Mouse (Mus musculus) effector memory CD4-positive, alpha-beta T cell, adult 5 months (primary cell): ENCODE measurements around the gene Actr1b. TPM values are rescaled to one million over a fixed set of nuclear protein-coding genes. Genes with fewer than 3 reads are reported as not detected.

Source experiments
- polyA plus RNA-seq: library from polyadenylated mRNA; unstranded; fragments of 100-300 nt; shearing (Covaris generic); gene quantifications from one replicate; pipeline ENCODE4 v1.2.1, GENCODE M21; 2017

The Actr1b gene
- polyA plus RNA-seq: 54.3 TPM

DNA sequence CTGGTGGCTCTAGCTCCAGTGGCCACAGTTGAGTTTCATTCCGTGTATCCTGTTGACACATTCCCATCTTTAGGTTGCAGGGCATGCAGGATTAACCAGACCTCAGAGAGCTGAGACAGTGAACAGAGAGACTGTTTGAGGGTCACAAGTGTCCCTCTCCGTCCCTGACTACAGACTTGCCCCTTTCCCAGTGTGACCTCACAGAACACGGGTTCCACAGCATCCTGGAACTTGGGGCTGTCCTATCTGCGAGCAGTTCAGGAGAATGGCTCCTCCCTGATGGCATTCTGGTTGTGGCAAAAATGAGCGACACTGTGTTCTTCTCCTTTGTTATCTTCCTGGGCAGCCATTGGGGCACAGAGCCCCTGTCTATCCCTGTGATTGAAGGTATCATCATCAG, at the start of gene Actr1b:
Gene Actr1b (minus strand): TSS at position 112 of the 400 bp plus-strand sequence.

DNA sequence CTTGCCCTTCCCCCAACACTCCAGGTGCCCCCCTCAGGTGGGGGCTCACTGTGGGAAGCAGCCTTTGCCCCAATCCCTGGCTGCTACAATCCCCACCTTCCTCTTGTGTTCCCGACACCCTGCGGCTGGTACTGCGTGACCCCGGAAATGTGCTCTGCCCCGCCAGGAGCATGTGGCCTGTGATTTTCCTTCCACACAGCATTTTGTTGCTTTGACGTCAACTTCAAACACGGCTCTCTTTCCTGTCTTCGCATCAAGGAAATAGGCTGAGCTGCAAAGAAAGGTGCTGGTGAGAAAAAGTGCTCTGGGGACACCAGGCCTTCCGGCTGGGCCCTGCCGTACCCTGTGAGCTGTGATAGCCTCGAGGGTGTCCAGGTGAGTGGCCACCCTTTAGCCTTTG, 47.3 kb upstream of the Actr1b start, which contains the start of gene Zap70:
Gene Zap70 (plus strand): TSS at position 231 of the 400 bp plus-strand sequence.

DNA sequence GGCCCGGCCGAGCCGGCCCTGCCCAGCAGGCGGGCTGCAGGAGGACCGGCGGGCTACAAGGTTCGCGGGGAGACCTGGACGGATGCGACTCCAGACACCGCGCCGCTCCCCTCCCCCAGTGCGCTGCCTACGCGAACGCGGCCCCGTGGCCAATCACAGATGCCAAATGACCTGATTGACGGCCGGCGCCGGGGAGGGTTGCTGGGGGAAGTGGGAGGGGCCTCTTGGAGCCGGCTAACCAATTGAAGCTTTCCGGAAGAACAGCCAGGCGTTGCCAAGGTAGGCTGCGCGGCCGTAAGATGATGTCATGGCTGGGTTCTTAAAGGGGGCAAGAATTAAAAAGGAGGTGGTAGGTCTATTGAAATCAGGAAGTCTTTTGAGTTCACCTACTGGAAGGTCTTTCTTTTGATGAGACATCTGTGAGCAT, 4.4 kb downstream of the Actr1b start, which contains the start of gene 4933424G06Rik:
Gene 4933424G06Rik (plus strand): TSS at position 296 of the 427 bp plus-strand sequence.

DNA sequence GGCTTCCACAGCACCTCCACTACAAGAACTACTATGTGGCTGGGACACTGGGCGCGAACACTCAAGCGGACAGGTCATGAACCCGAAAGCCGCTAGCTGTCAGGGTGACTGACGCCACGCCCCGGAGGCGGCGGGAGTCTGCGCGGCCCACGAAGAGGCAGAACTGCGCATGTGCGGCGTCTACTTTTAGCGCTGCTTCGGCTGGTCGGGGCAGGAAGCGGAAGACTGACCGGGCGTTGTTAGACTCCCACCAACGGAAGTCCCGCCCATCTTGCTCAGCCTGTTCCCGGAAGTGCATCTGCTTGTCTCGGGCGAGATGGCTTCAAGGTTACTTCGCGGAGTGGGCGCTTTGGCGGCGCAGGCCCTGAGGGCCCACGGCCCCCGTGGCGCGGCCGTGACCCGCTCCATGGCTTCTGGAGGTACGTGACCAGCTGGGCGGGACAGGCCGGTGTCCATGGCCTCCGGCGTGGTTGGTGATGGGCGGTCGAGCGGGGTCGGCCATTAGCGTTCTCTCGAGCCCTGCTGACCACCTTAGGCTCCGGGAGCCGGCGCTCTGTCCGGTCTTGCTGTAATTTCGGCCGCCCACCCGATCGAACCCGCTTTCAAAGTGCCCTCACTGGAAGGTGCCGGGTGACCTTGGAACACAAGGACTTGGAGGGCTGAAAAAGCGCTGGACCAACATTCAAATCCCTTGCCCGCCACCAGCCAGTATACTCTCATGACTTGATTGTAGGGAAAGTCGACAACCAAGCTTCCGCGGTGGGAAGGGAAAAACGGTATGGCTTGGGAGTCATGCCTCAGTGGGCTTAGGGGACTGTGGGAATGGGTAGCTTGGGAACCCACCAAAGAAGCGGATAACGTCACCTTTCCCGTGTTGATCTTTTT, 22.7 kb downstream of the Actr1b start, which contains the start of gene Cox5b:
Gene Cox5b (plus strand): TSS at position 179 of the 885 bp plus-strand sequence.

DNA sequence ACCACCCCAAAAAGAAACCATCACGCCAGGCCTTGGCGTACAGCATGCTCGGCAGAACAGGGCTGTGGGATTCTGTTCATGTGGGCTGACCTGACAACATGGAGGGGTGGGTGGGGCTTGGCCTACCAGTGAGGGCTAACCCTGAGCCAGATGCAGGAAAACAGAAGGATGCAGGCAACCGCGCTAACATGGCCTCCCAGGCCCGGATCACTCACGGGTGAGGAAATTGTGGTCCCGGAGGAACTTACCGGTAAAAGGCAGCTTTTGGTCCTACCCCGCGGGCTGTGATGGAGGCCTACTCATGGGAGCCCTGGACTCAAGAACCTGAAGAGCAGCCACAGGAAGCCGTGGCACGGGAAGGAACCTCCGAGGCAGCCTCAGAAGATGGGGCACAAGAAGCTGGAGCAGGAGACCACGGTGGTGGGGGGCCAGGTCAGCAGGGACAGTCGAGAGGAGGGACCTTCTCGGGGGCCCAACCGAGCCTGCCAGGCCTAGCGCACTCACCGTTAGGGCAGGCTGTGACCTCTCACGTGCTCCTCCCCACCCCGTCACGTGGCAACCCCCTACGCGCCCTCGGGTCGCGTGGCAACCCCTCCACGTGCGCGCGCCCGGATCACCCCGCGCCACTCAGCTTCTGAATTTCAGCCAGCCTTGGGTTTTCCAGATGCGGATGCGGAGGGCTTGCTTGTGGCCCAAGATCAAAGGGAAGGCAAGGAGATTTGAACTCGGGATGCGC, 31.4 kb downstream of the Actr1b start, which contains the start of gene Fam178b:
Gene Fam178b (minus strand): TSS at position 564 of the 736 bp plus-strand sequence.

Other genes starting within 250 kb of the Actr1b start
- 4.6 TPM for gene Cnnm4, start 242.8 kb downstream of the Actr1b start, polyA plus RNA-seq
- 25.1 TPM for gene Cnnm3, start 202.6 kb downstream of the Actr1b start, polyA plus RNA-seq
- 12.6 TPM for gene Ankrd23, start 177.5 kb downstream of the Actr1b start, polyA plus RNA-seq
- 1.9 TPM for gene Gm42417, start 175.0 kb downstream of the Actr1b start, polyA plus RNA-seq
- 22.4 TPM for gene Ankrd39, start 167.0 kb downstream of the Actr1b start, polyA plus RNA-seq
- gene Sema4c, start 156.1 kb downstream of the Actr1b start, polyA plus RNA-seq: 1.1 TPM
- not detected for gene Fam178b, start 31.2 kb downstream of the Actr1b start, polyA plus RNA-seq
- 376 TPM for gene Cox5b, start 23.0 kb downstream of the Actr1b start, polyA plus RNA-seq
- not detected for gene 4933424G06Rik, start 4.3 kb downstream of the Actr1b start, polyA plus RNA-seq
- 186 TPM for gene Zap70, start 47.4 kb upstream of the Actr1b start, polyA plus RNA-seq
- 33.0 TPM for gene Tmem131, start 229.2 kb upstream of the Actr1b start, polyA plus RNA-seq